Mouse (Mus musculus) MEL (cell line): ENCODE data around the gene Mcl1. TPM values are rescaled to one million over a fixed set of nuclear protein-coding genes. Genes with fewer than 3 reads are reported as not detected.
A peak's percentile ranks its signal among the peaks of the same experiment; 100 is the strongest.

ENCODE experiments used
- DNase-seq: peaks from one replicate; pipeline ENCODE4 v3.0.0; 2011; ENCODE audit warnings: low read depth, low spot score
- H3K27ac ChIP-seq: 2 replicates; pipeline ENCODE4 v1.5.1; 2012; ENCODE audit warnings: low read depth, mild to moderate bottlenecking, control low read depth, low read length, moderate library complexity; ENCODE audit not compliant: control insufficient read depth
- H3K27me3 ChIP-seq, 2 experiments: fragments of 150-350 bp in 1 of 2; sonication (generic) in 1 of 2; 2 replicates each; pipeline ENCODE4 v1.6.1; 2012; ENCODE audit warnings: low read length in 2 of 2, mild to moderate bottlenecking in 2 of 2, improper control_type of control experiment in 1 of 2, moderate library complexity in 1 of 2; ENCODE audit not compliant: insufficient read depth in 2 of 2, control insufficient read depth in 1 of 2
- H3K36me3 ChIP-seq, 2 experiments: 2 replicates each; pipeline ENCODE4 v1.6.1; 2012 to 2014; ENCODE audit warnings: low read length in 2 of 2, improper control_type of control experiment in 1 of 2, inconsistent platforms in 1 of 2, mild to moderate bottlenecking in 1 of 2; ENCODE audit not compliant: insufficient read depth in 2 of 2, control insufficient read depth in 1 of 2
- H3K4me1 ChIP-seq, 2 experiments: fragments of 150-350 bp in 1 of 2; sonication (generic) in 1 of 2; 2 replicates each; pipeline ENCODE4 v1.6.1; 2012; ENCODE audit warnings: low read length in 2 of 2, improper control_type of control experiment in 1 of 2, mild to moderate bottlenecking in 1 of 2; ENCODE audit not compliant: insufficient read depth in 2 of 2, control insufficient read depth in 1 of 2
- H3K4me3 ChIP-seq, 2 experiments: fragments of 150-350 bp in 1 of 2; sonication (generic) in 1 of 2; 2 replicates each; pipeline ENCODE4 v1.5.1; 2012; ENCODE audit warnings: low read depth in 2 of 2, low read length in 2 of 2, mild to moderate bottlenecking in 2 of 2, moderate library complexity in 2 of 2, control low read depth in 1 of 2, improper control_type of control experiment in 1 of 2; ENCODE audit not compliant: control insufficient read depth in 1 of 2, insufficient read depth in 1 of 2
- H3K79me2 ChIP-seq: 2 replicates; pipeline ENCODE4 v1.6.1; 2012; ENCODE audit warnings: mild to moderate bottlenecking, low read length, moderate library complexity; ENCODE audit not compliant: control insufficient read depth, poor library complexity, insufficient read depth
- H3K9ac ChIP-seq: 2 replicates; pipeline ENCODE4 v1.6.1; 2012; ENCODE audit warnings: low read depth, mild to moderate bottlenecking, control low read depth, low read length, moderate library complexity; ENCODE audit not compliant: control insufficient read depth, poor library complexity, severe bottlenecking
- H3K9me3 ChIP-seq: fragments of 150-350 bp; sonication (generic); replicated peaks from 2 replicates; pipeline ENCODE4 v1.6.1; 2012; ENCODE audit warnings: mild to moderate bottlenecking, low read length, improper control_type of control experiment, moderate library complexity; ENCODE audit not compliant: insufficient read depth
- CHD2 ChIP-seq: IDR thresholded peaks from 2 replicates; pipeline ENCODE4 v1.6.1; 2011; ENCODE audit warnings: low read length, improper control_type of control experiment
- E2F4 ChIP-seq: IDR thresholded peaks from 2 replicates; pipeline ENCODE4 v1.6.1; 2011; ENCODE audit warnings: low read depth, low read length, improper control_type of control experiment, borderline replicate concordance
- ELF1 ChIP-seq: IDR thresholded peaks from 2 replicates; pipeline ENCODE4 v1.6.1; 2014; ENCODE audit warnings: low read depth, mild to moderate bottlenecking, inconsistent platforms, low read length, improper control_type of control experiment, moderate library complexity
- GABPA ChIP-seq: IDR thresholded peaks from 2 replicates; pipeline ENCODE4 v1.6.1; 2012; ENCODE audit warnings: low read depth, mild to moderate bottlenecking, inconsistent platforms, low read length, improper control_type of control experiment, moderate library complexity
- HCFC1 ChIP-seq: IDR thresholded peaks from 2 replicates; pipeline ENCODE4 v1.6.1; 2012; ENCODE audit warnings: low read depth, mild to moderate bottlenecking, inconsistent platforms, low read length, improper control_type of control experiment, moderate library complexity
- KAT2A ChIP-seq: conservative IDR thresholded peaks from 2 replicates; pipeline ENCODE4 v1.6.1; 2012; ENCODE audit warnings: low read depth, low read length, improper control_type of control experiment, inconsistent platforms
- MEF2A ChIP-seq: IDR thresholded peaks from 2 replicates; pipeline ENCODE4 v1.6.1; 2014; ENCODE audit warnings: low read depth, mild to moderate bottlenecking, inconsistent platforms, low read length, improper control_type of control experiment; ENCODE audit not compliant: poor library complexity, insufficient replicate concordance, severe bottlenecking; ENCODE audit errors: extremely low read depth
- MYB ChIP-seq: IDR thresholded peaks from 2 replicates; pipeline ENCODE4 v1.6.1; 2011; ENCODE audit warnings: mild to moderate bottlenecking, low read depth, low read length, improper control_type of control experiment
- MYC ChIP-seq: IDR thresholded peaks from 2 replicates; pipeline ENCODE4 v1.6.1; 2011; ENCODE audit warnings: low read depth, mild to moderate bottlenecking, low read length, improper control_type of control experiment, moderate library complexity
- NELFE ChIP-seq: IDR thresholded peaks from 2 replicates; pipeline ENCODE4 v1.6.1; 2011; ENCODE audit warnings: low read depth, low read length, improper control_type of control experiment
- NRF1 ChIP-seq: IDR thresholded peaks from 2 replicates; pipeline ENCODE4 v1.6.1; 2014; ENCODE audit warnings: low read depth, mild to moderate bottlenecking, inconsistent platforms, low read length, improper control_type of control experiment, moderate library complexity; ENCODE audit not compliant: poor library complexity, insufficient read depth, severe bottlenecking
- POLR2AphosphoS2 ChIP-seq: IDR thresholded peaks from 2 replicates; pipeline ENCODE4 v1.6.1; 2011; ENCODE audit warnings: low read length, improper control_type of control experiment
- POLR2AphosphoS5 ChIP-seq: IDR thresholded peaks from 2 replicates; pipeline ENCODE4 v1.6.1; 2012; ENCODE audit warnings: low read depth, borderline replicate concordance, mild to moderate bottlenecking, inconsistent platforms, low read length, moderate library complexity, mixed read lengths
- TAL1 ChIP-seq: IDR thresholded peaks from 2 replicates; pipeline ENCODE4 v1.6.1; 2012; ENCODE audit warnings: mild to moderate bottlenecking, inconsistent platforms, low read length, moderate library complexity, mixed read lengths
- TCF12 ChIP-seq: IDR thresholded peaks from 2 replicates; pipeline ENCODE4 v1.6.1; 2014; ENCODE audit warnings: low read depth, mild to moderate bottlenecking, inconsistent platforms, low read length, improper control_type of control experiment, moderate library complexity
- UBTF ChIP-seq: IDR thresholded peaks from 2 replicates; pipeline ENCODE4 v1.6.1; 2012; ENCODE audit warnings: low read depth, mild to moderate bottlenecking, inconsistent platforms, low read length, improper control_type of control experiment, moderate library complexity, borderline replicate concordance; ENCODE audit not compliant: insufficient read depth
- USF2 ChIP-seq, 2 experiments: IDR thresholded peaks; 2 replicates each; pipeline ENCODE4 v1.6.1; 2011 to 2012; ENCODE audit warnings: improper control_type of control experiment in 2 of 2, low read length in 2 of 2, borderline replicate concordance in 1 of 2, inconsistent platforms in 1 of 2, low read depth in 1 of 2, mild to moderate bottlenecking in 1 of 2; ENCODE audit not compliant: insufficient read depth in 1 of 2
- ZMIZ1 ChIP-seq: IDR thresholded peaks from 2 replicates; pipeline ENCODE4 v1.6.1; 2012; ENCODE audit warnings: low read depth, mild to moderate bottlenecking, inconsistent platforms, low read length, improper control_type of control experiment, moderate library complexity
- polyA plus RNA-seq, 2 experiments: library from polyadenylated mRNA; stranded (reverse) in 1 of 2; unstranded in 1 of 2; fragments of >175 nt in 1 of 2; fragments of >200 nt in 1 of 2; gene quantifications; 2 replicates each; pipeline versions ENCODE4 v1.2.1 to v1.2.4; 2012; ENCODE audit warnings: low replicate concordance in 2 of 2, low read depth in 1 of 2; ENCODE audit not compliant: insufficient read length in 2 of 2, insufficient read depth in 1 of 2, missing spikeins in 1 of 2
- total RNA-seq: library from RNA; depleted of rRNA; stranded (reverse); fragments of 300-350 nt; gene quantifications from 2 replicates; pipeline ENCODE4 v1.2.3, GENCODE M21; 2012

Mcl1 gene
- total and polyA plus RNA-seq, 3 experiments: 142 to 211 (median 156) TPM

- no peak for DNase-seq
- H3K4me1 ChIP-seq: peaks cover 19 to 31% of the 10 kb centered on the region in 2 experiments
- no peak overlapping the region for H3K4me3 ChIP-seq
- peaks cover 8 to 32% of the 10 kb centered on the region in 2 experiments for H3K36me3 ChIP-seq
- H3K27me3 ChIP-seq: no peaks in the 10 kb centered on the region
- H3K27ac ChIP-seq: no peak overlapping the region
- no peaks in the 10 kb centered on the region for H3K9me3 ChIP-seq
- peaks cover 23% of the 10 kb centered on the region for H3K79me2 ChIP-seq
- no peak overlapping the region for H3K9ac ChIP-seq
- TF ChIP-seq POLR2AphosphoS2: no peak
- no peak for TF ChIP-seq MYB
- TF ChIP-seq ZMIZ1: no peak
- no peak for TF ChIP-seq NELFE
Measured at GRCm38 (mm10) chr3:95655437-95655836, 3.2 kb upstream of the Mcl1 start.

GRCm38 (mm10) chr3:95657108-95657507 is 1.5 kb upstream of the Mcl1 start:
- Histone ChIP-seq H3K4me1 (peaks cover 17 to 24% of the 10 kb centered on the region in 2 experiments), H3K4me3 (no peak overlapping the region), H3K27me3 (no peaks in the 10 kb centered on the region), H3K36me3 (peaks cover 22 to 32% of the 10 kb centered on the region in 2 experiments), H3K9ac (no peak overlapping the region), H3K79me2 (peaks cover 35% of the 10 kb centered on the region), H3K9me3 (no peaks in the 10 kb centered on the region), H3K27ac (no peak overlapping the region)
- TF ChIP-seq KAT2A: no peak
- TF ChIP-seq POLR2AphosphoS5: no peak
- DNase-seq: no peak

GRCm38 (mm10) chr3:95657711-95658110 is 877 bp upstream of the Mcl1 start:
- no peak for DNase-seq
- Histone ChIP-seq H3K79me2 (peaks cover 41% of the 10 kb centered on the region), H3K27ac (peak overlapping the region; percentile 76), H3K27me3 (no peaks in the 10 kb centered on the region), H3K36me3 (peaks cover 28 to 33% of the 10 kb centered on the region in 2 experiments), H3K4me3 (peak overlapping the region; percentile 64 to 90; a peak in 3 of 4 replicates), H3K9me3 (no peaks in the 10 kb centered on the region), H3K9ac (peak overlapping the region; percentile 75), H3K4me1 (peaks cover 23 to 24% of the 10 kb centered on the region in 2 experiments)
- TF ChIP-seq NELFE (no peak), UBTF (no peak), MYC (no peak), GABPA (no peak), NRF1 (no peak), USF2 (IDR thresholded peaks at IDR 0.05; ENCODE audit: borderline replicate concordance in 1 of 2, insufficient read depth in 1 of 2, low read depth in 1 of 2, low read length in 2 of 2) (no peak), TAL1 (no peak), TCF12 (no peak), E2F4 (no peak), CHD2 (no peak), HCFC1 (no peak), ELF1 (no peak), POLR2AphosphoS5 (no peak), MEF2A (no peak)
